Mouse (Mus musculus): ENCODE results near the gene Actn3. TPM values are rescaled to one million over a fixed set of nuclear protein-coding genes. Genes with fewer than 3 reads are reported as not detected.
"Not testable (repeated sequence)": the region's sequence is repeated elsewhere in the genome, so short reads cannot be mapped to it uniquely, and the experiment has no call there.

Gene Actn3
- total RNA-seq, 2 experiments from 2014 or later: 0.30 to 0.44 TPM

- intact Hi-C loops (cut with DNase I): no loop called here
- no peak for DNase-seq
Observed at GRCm38 (mm10) chr19:4817182-4817835, 60.4 kb downstream of the Actn3 start.

- intact Hi-C loops (cut with DNase I): loop anchor here (5.0 kb wide), 1 partner anchor 149 kb away; the partner anchor contains the start of gene Mrpl11
- no peak for DNase-seq
Observed at GRCm38 (mm10) chr19:4813015-4813414, 64.7 kb downstream of the Actn3 start.

- not testable (repeated sequence) for DNase-seq
- intact Hi-C loops (cut with DNase I): loop anchor here (5.0 kb wide), 1 partner anchor 150 kb away; the partner anchor contains the start of gene Mrpl11
Observed at GRCm38 (mm10) chr19:4812334-4812949, 65.3 kb downstream of the Actn3 start.

- DNase-seq: no peak
- intact Hi-C loops (cut with DNase I): loop anchor here (2.0 to 5.0 kb wide), 2 partner anchors 55 to 150 kb away; partner anchors contain the start of genes Mrpl11 and Rbm4b
Observed at GRCm38 (mm10) chr19:4811909-4812242, 65.8 kb downstream of the Actn3 start.

Other genes with a start within 250 kb of the Actn3 start
- not detected for gene Gm960, start 179.2 kb downstream of the Actn3 start, total RNA-seq (2021)
- under 1 TPM; 0.19 to 0.22 TPM for gene Sptbn2, start 166.7 kb downstream of the Actn3 start, total RNA-seq (2021)
- 1 to 10 TPM; 5.9 to 7.0 TPM for gene Rbm4b, start 121.4 kb downstream of the Actn3 start, total RNA-seq (2021)
- 10 to 100 TPM; 42.5 to 43.7 TPM for gene Rbm4, start 84.0 kb downstream of the Actn3 start, total RNA-seq (2021)
- 10 to 100 TPM; 18.3 to 19.8 TPM for gene Gm21992, start 66.3 kb downstream of the Actn3 start, total RNA-seq (2021)
- 10 to 100 TPM; 23.0 to 24.5 TPM for gene Rbm14, start 66.3 kb downstream of the Actn3 start, total RNA-seq (2021)
- gene Ccs, start 38.6 kb downstream of the Actn3 start, total RNA-seq (2021): 10 to 100 TPM; 28.4 to 30.3 TPM
- gene Ccdc87, start 38.5 kb downstream of the Actn3 start, total RNA-seq (2021): not detected
- 10 to 100 TPM; 84.5 to 90.7 TPM for gene Ctsf, start 22.8 kb downstream of the Actn3 start, total RNA-seq (2021)
- 1 to 10 TPM; 3.2 to 3.4 TPM for gene Zdhhc24, start 759 bp upstream of the Actn3 start, total RNA-seq (2021)
- gene Bbs1, start 28.7 kb upstream of the Actn3 start, total RNA-seq (2021): 1 to 10 TPM; 2.3 to 5.1 TPM
- gene Dpp3, start 50.4 kb upstream of the Actn3 start, total RNA-seq (2021): 10 to 100 TPM; 17.4 to 21.3 TPM
- 1 to 10 TPM; 1.6 to 3.3 TPM for gene Peli3, start 65.2 kb upstream of the Actn3 start, total RNA-seq (2021)
- gene Mrpl11, start 84.2 kb upstream of the Actn3 start, total RNA-seq (2021): 10 to 100 TPM; 69.1 to 69.9 TPM
- not detected for gene Npas4, start 112.4 kb upstream of the Actn3 start, total RNA-seq (2021)
- 10 to 100 TPM; 12.7 to 13.2 TPM for gene Slc29a2, start 146.0 kb upstream of the Actn3 start, total RNA-seq (2021)
- 10 to 100 TPM; 45.1 to 47.2 TPM for gene B4gat1, start 160.9 kb upstream of the Actn3 start, total RNA-seq (2021)
- gene AC124502.3, start 161.0 kb upstream of the Actn3 start, total RNA-seq (2021): 1 to 10 TPM; 1.4 to 3.9 TPM
- gene Brms1, start 163.4 kb upstream of the Actn3 start, total RNA-seq (2021): 10 to 100 TPM; 13.9 to 15.6 TPM
- 1 to 10 TPM; 1.8 to 2.1 TPM for gene Rin1, start 172.6 kb upstream of the Actn3 start, total RNA-seq (2021)
- 10 to 100 TPM; 13.8 to 15.1 TPM for gene Cd248, start 190.2 kb upstream of the Actn3 start, total RNA-seq (2021)
- gene Tmem151a, start 207.6 kb upstream of the Actn3 start, total RNA-seq (2021): 1 to 10 TPM; 1.7 to 2.8 TPM
- 100 to 1,000 TPM in 1 of 2 experiments, 10 to 100 TPM in 1; 89.0 to 102 TPM for gene Yif1a, start 210.6 kb upstream of the Actn3 start, total RNA-seq (2021)
- under 1 TPM; 0.30 to 0.31 TPM for gene Cnih2, start 220.6 kb upstream of the Actn3 start, total RNA-seq (2021)
- gene Rab1b, start 229.2 kb upstream of the Actn3 start, total RNA-seq (2021): 100 to 1,000 TPM; 176 to 201 TPM
- gene Klc2, start 240.7 kb upstream of the Actn3 start, total RNA-seq (2021): 10 to 100 TPM; 47.3 to 49.7 TPM

Measured in heart, postnatal 36 days (tissue).